Mouse (Mus musculus) lung, embryonic 16.5 days (tissue): Measurements from ENCODE around the gene Pfpl. TPM values are rescaled to one million over a fixed set of nuclear protein-coding genes. Genes with fewer than 3 reads are reported as not detected.

Experiments
- ATAC-seq: fragments of 200-750 bp; cut with Nextera tagmentation; 2 replicates; pipeline ENCODE4 v1.8.0; 2017; ENCODE audit warnings: low read depth, mild to moderate bottlenecking, moderate library complexity
- H3K27ac ChIP-seq: fragments of 300-500 bp; sonication (generic); 2 replicates; pipeline ENCODE4 v1.5.1; 2014; ENCODE audit warnings: mild to moderate bottlenecking, control low read depth, low read length
- H3K27me3 ChIP-seq: fragments of 300-500 bp; sonication (generic); 2 replicates; pipeline ENCODE4 v1.6.1; 2014; ENCODE audit warnings: low read depth, low read length, mixed read lengths; ENCODE audit not compliant: control insufficient read depth, insufficient read depth
- H3K36me3 ChIP-seq: fragments of 300-500 bp; sonication (generic); 2 replicates; pipeline ENCODE4 v1.6.1; 2014; ENCODE audit warnings: low read length; ENCODE audit not compliant: control insufficient read depth, insufficient read depth
- H3K4me1 ChIP-seq: fragments of 300-500 bp; sonication (generic); replicated peaks from 2 replicates; pipeline ENCODE4 v1.6.1; 2014; ENCODE audit warnings: low read length, mixed read lengths; ENCODE audit not compliant: control insufficient read depth, insufficient read depth
- H3K4me2 ChIP-seq: fragments of 300-500 bp; sonication (generic); 2 replicates; pipeline ENCODE4 v1.6.1; 2014; ENCODE audit warnings: low read depth, low read length, control low read depth
- H3K4me3 ChIP-seq: fragments of 300-500 bp; sonication (generic); 2 replicates; pipeline ENCODE4 v1.5.1; 2014; ENCODE audit warnings: mild to moderate bottlenecking, low read length, control low read depth
- H3K9ac ChIP-seq: fragments of 300-500 bp; sonication (generic); 2 replicates; pipeline ENCODE4 v1.6.1; 2014; ENCODE audit warnings: low read length, control low read depth
- H3K9me3 ChIP-seq: fragments of 300-500 bp; sonication (generic); 2 replicates; pipeline ENCODE4 v1.6.1; 2016; ENCODE audit warnings: low read length; ENCODE audit not compliant: control insufficient read depth
- WGBS: fragments of 180-500 bp; shearing (Covaris S2); extraction: QIAGEN DNeasy Blood & Tissue Kit; methylation state at CpG from one replicate; pipeline ENCODE4 v1.1.7; 2014; 5-methylcytosine and 5-hydroxymethylcytosine counted together
- polyA plus RNA-seq: library from polyadenylated mRNA; unstranded; fragments of >200 nt; fragmentation: Nextera tagmentation; extraction: Ambion mirVana; gene quantifications from 2 replicates; pipeline ENCODE4 v1.2.1, GENCODE M21; 2015

Pfpl gene
- polyA plus RNA-seq = not detected in 2 replicates

DNA sequence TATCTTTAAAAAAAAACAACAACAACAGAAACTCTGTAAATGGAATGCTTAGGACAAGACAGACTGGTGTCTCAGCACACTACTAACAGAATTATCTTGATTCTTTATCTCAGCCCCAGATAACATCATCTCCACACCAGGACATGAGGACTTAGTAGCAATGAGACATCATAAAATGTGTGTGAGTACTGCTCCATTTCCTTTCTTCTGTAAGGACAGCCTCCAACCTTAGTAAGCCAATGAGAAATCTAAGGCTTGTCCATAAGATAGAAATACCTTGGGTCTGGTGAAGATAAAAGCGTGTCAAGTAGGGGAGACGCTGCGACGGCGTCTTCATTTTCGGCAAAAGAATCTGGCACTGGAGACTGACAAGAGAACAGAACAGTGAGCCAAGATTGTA, at the start of gene Pfpl:
TSS of gene Pfpl (plus strand) at position 301 of the 400 bp plus-strand sequence.
- H3K36me3 ChIP-seq = no peaks in the 10 kb centered on the region
- H3K27ac ChIP-seq = no peak within 1 kb of the TSS
- no peak within 1 kb of the TSS for H3K4me3 ChIP-seq
- no peak within 1 kb of the TSS for H3K9ac ChIP-seq
- no peaks in the 10 kb centered on the region for H3K27me3 ChIP-seq
- no peak for ATAC-seq
- H3K4me2 ChIP-seq = no peak within 1 kb of the TSS
- H3K9me3 ChIP-seq = no peaks in the 10 kb centered on the region
- WGBS = 85% methylated on average over 6 of the region's 6 CpGs
- H3K4me1 ChIP-seq = no peaks in the 10 kb centered on the region

DNA sequence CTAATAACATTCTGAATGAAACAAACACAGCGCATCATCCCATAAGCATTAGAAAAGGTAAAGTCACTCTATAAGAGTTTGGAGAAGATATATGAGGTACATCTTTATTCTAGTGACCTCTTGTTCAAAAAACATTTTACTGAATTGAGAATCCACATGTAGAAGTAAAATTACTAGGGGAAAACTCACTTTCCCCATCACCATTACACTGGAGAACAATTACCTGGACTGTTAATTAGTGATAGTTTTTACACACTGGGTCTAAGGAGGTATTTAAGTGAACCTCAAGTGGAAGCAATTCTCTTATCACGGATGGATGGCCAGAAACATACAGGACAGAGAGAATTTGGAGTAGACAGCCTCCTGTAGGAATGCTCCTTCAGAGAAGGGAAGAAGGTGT, 40.7 kb upstream of the Pfpl start, which contains the start of gene Olfr1440:
TSS of gene Olfr1440 (plus strand) at position 301 of the 400 bp plus-strand sequence.
- H3K4me1 ChIP-seq = no peaks in the 10 kb centered on the region
- no peak within 1 kb of the TSS for H3K4me2 ChIP-seq
- no peak within 1 kb of the TSS for H3K4me3 ChIP-seq
- H3K9ac ChIP-seq = no peak within 1 kb of the TSS
- H3K27ac ChIP-seq = no peak within 1 kb of the TSS
- no peaks in the 10 kb centered on the region for H3K36me3 ChIP-seq
- 84% methylated on average over 2 of the region's 2 CpGs for WGBS
- no peaks in the 10 kb centered on the region for H3K27me3 ChIP-seq
- H3K9me3 ChIP-seq = no peaks in the 10 kb centered on the region
- ATAC-seq = no peak

DNA sequence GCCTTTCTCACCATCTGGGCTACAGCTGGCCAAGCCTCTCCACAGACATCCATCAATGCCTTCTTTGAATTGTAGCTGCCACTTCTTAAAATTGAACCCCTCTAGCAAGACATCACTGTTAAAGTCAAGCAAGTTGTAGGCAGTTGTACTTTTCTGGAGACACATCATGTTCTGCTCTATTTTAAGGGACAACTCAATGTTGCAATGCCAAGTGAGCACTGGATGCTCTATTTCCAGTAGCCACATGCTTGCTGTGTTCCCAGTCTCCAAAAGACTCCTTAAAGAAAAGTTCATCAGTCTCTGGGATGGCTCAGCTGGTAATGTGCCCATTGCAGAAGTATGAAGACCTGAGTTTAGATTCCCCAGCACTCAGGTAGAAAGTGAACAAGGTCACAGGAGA, 14.0 kb upstream of the Pfpl start:
- no peak overlapping the region for H3K9ac ChIP-seq
- H3K27me3 ChIP-seq = no peaks in the 10 kb centered on the region
- ATAC-seq = no peak
- no peak overlapping the region for H3K4me2 ChIP-seq
- H3K27ac ChIP-seq = no peak overlapping the region
- no peak overlapping the region for H3K4me3 ChIP-seq
- H3K9me3 ChIP-seq = no peaks in the 10 kb centered on the region
- no peaks in the 10 kb centered on the region for H3K4me1 ChIP-seq
- no peaks in the 10 kb centered on the region for H3K36me3 ChIP-seq

DNA sequence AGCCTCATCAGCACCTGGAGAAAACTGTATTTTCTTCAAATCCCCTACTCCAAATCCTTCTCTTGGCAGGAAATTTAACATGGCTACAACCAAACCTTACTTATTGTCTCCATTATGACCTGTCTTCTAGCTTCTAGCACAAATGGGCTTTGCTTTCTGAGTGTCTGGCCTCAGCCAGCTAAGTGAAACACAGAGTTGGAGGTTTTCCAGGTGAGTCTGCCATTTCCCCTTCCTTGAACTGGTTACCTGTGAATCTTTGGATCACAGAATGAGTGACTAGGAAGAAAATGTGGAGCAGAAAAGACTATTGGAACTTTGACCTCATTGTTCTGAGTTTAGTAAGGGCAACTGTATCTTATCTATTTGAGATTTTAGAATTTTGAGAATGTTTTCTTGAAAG, 10.3 kb upstream of the Pfpl start, which contains the start of gene Olfr1441:
TSS of gene Olfr1441 (plus strand) at position 73 of the 400 bp plus-strand sequence.
- no peak for ATAC-seq
- Histone ChIP-seq H3K27ac (no peak within 1 kb of the TSS), H3K9ac (no peak within 1 kb of the TSS)

DNA sequence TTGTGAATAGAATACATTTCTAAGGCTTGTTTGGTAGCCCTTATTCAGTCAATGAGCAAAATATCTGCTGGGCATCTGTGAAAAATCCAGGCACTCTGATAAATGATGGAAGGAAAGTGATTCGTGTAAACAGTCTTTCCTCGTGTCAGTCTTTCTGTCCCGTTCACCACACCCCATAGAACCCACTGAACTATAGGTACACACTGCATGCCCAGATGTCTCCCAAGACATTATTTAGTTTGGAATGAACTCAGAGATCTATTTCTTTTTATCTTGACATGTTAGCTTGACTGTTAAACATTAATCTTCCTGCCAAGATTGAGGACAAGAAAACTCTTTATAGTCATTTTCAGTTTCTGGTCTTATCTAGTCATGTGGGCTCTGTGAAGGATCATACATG, 9.4 kb upstream of the Pfpl start:
- WGBS = 18% methylated on average over 3 of the region's 3 CpGs
- Histone ChIP-seq H3K9ac (no peak overlapping the region), H3K27ac (no peak overlapping the region), H3K36me3 (no peaks in the 10 kb centered on the region), H3K4me1 (no peaks in the 10 kb centered on the region), H3K9me3 (no peaks in the 10 kb centered on the region), H3K27me3 (no peaks in the 10 kb centered on the region), H3K4me2 (no peak overlapping the region), H3K4me3 (no peak overlapping the region)
- ATAC-seq = no peak

More for the DNA sequence above, 10.3 kb upstream of the Pfpl start, which contains the start of gene Olfr1441:
- H3K4me1 ChIP-seq = no peaks in the 10 kb centered on the region
- H3K4me2 ChIP-seq = no peak within 1 kb of the TSS
- H3K27me3 ChIP-seq = no peaks in the 10 kb centered on the region
- no peak within 1 kb of the TSS for H3K4me3 ChIP-seq
- no peaks in the 10 kb centered on the region for H3K9me3 ChIP-seq
- no peaks in the 10 kb centered on the region for H3K36me3 ChIP-seq

DNA sequence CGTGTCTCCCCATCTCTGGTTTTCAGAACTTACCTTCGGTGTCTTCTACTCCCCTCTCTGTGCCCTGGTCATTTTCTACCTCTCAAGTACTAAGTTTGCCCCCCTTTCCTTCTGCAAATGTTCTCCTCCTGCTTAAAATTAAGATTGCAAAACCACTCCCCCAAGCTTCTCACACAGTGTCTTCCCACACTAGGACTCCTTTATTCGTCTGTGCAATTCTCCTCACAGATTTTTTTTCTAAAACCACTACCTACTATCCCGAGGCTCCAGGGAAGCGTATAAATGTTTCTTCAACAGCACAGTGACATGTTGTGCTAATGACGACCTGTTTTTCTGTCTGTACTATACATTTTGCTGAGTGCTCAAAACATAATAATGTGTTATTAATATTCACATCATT, 7.2 kb upstream of the Pfpl start:
- Histone ChIP-seq H3K4me2 (no peak overlapping the region), H3K4me3 (no peak overlapping the region), H3K36me3 (no peaks in the 10 kb centered on the region), H3K27ac (no peak overlapping the region), H3K9ac (no peak overlapping the region), H3K9me3 (no peaks in the 10 kb centered on the region), H3K4me1 (no peaks in the 10 kb centered on the region), H3K27me3 (no peaks in the 10 kb centered on the region)
- ATAC-seq = no peak
- 60% methylated on average over 6 of the region's 6 CpGs for WGBS

DNA sequence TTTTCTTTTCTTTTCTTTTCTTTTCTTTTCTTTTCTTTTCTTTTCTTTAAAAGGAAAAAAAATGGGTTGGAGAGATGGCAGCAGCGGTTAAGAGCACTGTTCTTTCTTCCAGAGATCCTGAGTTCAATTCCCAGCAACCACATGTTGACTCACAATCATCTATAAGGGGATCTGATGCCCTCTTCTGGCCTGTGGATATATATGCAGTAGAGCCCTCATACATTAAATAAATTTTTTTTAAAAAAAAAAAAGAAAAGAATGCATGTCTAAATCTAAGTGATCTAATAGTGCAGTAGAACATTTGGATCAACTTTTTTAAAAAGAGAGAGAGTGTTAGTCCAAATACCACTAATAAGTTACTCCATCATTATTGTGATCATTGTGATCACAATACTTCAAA, 6.0 kb upstream of the Pfpl start:
- Histone ChIP-seq H3K4me2 (no peak overlapping the region), H3K9me3 (no peaks in the 10 kb centered on the region), H3K27me3 (no peaks in the 10 kb centered on the region), H3K9ac (no peak overlapping the region), H3K4me3 (no peak overlapping the region), H3K4me1 (no peaks in the 10 kb centered on the region), H3K27ac (no peak overlapping the region), H3K36me3 (no peaks in the 10 kb centered on the region)
- ATAC-seq = no peak
- 81% methylated on average over 1 of the region's 1 CpGs for WGBS

DNA sequence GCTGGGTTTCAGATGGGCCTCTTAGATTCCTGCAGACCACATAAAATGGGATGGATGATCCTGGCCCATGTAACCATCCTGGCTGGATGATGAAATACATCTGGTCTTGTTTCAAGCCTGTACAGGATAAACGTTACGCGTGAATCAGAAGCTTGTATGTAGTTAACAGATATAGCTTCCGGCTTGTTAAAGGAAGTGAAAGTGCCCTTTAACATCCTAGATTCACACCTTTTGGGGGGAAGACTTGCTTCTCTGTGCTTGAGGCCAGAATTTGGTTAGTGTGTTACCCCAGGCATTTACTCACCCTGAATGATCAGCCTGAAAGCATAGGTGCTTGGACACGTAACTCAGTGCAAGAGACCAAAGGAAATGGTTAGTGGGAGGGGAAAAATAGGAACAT, 604 bp upstream of the Pfpl start:
- WGBS = 79% methylated on average over 5 of the region's 5 CpGs
- no peak overlapping the region for H3K9ac ChIP-seq
- no peak for ATAC-seq

DNA sequence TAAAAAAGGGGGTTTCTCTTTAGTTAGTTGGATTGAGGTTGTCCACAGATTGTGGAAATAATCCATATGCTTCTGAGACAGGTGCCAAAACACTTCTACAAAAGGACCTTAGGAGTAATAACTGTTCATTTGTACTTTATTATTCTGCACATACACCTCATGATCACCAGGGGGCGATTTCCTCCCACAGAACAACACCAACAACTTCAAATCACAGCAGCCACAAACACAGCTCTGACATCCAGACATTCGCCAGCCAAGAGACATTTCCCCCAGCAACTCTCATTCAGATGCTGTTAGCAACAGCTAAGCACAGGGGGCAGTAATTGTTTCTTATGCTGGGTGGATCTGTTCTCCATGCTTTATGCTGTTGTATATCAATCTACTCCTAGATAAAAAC, 5.3 kb downstream of the Pfpl start:
- Histone ChIP-seq H3K9me3 (no peaks in the 10 kb centered on the region), H3K4me2 (no peak overlapping the region), H3K9ac (no peak overlapping the region), H3K4me3 (no peak overlapping the region), H3K27ac (no peak overlapping the region), H3K4me1 (no peaks in the 10 kb centered on the region), H3K36me3 (no peaks in the 10 kb centered on the region), H3K27me3 (no peaks in the 10 kb centered on the region)
- ATAC-seq = peak; percentile 82
- WGBS = 4% methylated on average over 2 of the region's 2 CpGs

More for the DNA sequence above, 604 bp upstream of the Pfpl start:
- no peak overlapping the region for H3K27ac ChIP-seq
- no peaks in the 10 kb centered on the region for H3K36me3 ChIP-seq
- no peaks in the 10 kb centered on the region for H3K9me3 ChIP-seq
- H3K27me3 ChIP-seq = no peaks in the 10 kb centered on the region
- H3K4me2 ChIP-seq = no peak overlapping the region
- H3K4me1 ChIP-seq = no peaks in the 10 kb centered on the region
- no peak overlapping the region for H3K4me3 ChIP-seq

DNA sequence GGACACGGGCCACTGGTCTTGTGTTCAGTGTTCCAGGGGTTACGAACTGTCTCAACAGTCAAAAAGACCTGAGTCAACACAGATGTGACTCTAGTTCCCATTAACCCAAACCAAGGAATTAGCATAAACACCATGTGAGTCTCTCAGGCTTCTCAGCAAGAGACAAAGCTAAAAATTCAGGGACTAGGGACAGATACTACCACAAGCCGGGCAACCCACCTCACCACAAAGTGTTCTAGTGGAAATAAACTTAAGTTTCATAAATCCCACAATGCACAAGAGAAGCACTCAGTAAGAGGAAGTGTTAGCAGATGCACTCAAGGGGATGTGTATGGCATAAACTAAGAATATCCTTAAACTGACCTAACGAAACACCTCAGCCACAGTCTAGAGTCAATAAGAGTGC, 7.3 kb downstream of the Pfpl start:
- Histone ChIP-seq H3K9me3 (no peaks in the 10 kb centered on the region), H3K36me3 (no peaks in the 10 kb centered on the region), H3K27ac (no peak overlapping the region), H3K9ac (no peak overlapping the region), H3K4me1 (no peaks in the 10 kb centered on the region), H3K27me3 (no peaks in the 10 kb centered on the region), H3K4me3 (no peak overlapping the region), H3K4me2 (no peak overlapping the region)
- ATAC-seq = no peak
- 79% methylated on average over 4 of the region's 4 CpGs for WGBS
